Mouse (Mus musculus): ENCODE data around the gene Zbtb20. TPM values are rescaled to one million over a fixed set of nuclear protein-coding genes. Genes with fewer than 3 reads are reported as not detected.

Zbtb20 gene
- polyA plus RNA-seq (2012; rRNA removed), result 10.8 and 13.0 TPM in 2 replicates

GRCm38 (mm10) chr16:42875852-42875980 lies at the start of gene Zbtb20:
Zbtb20 (plus strand) TSS chr16:42875881.

DNA sequence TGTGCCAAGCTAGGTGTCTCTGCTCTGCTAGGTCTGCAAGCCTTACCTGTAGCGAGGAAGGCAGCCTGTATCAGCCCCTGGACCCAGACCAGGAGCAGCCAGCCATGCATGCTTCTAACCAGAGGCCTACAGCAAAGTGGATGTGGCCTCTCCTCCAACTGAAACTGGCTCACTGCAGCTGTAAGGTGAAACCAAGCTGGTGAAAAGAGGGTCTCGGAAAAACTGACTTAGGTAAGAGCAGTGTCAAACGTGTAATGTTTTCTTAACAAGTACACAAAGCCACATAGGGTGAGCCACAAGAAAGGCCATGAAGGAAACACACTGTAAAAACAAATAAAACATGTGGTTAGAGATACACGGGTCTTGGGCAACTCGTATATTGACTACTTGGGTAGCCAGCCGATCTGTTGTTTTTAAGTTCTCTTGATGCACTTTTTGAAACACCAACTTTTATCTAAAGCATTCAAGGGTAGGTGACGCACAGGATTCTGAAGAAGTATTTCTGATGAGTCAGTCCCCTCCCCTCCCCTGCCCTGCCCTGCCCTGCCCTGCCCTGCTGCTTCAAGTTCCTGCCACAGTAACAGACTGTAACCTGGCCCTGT lies 788.4 kb downstream of the Zbtb20 start, which contains the start of gene Tigit:
Gene Tigit, minus strand, starts transcription at position 169 of the 602 bp plus-strand sequence.

